Mouse (Mus musculus) spleen, adult 2 months (tissue): ENCODE data around the gene Slc25a3. TPM values are rescaled to one million over a fixed set of nuclear protein-coding genes. Genes with fewer than 3 reads are reported as not detected.

ENCODE experiments used
- DNase-seq, 2 experiments: peaks; one replicate each; pipeline versions ENCODE4 v3.0.0 to v3.0.0-alpha.2; 2012 to 2021; ENCODE audit warnings: low spot score in 2 of 2, low read depth in 1 of 2
- H3K27ac ChIP-seq: fragments of 200-500 bp; 2 replicates; pipeline ENCODE4 v1.5.1; 2012; ENCODE audit warnings: low read length, inconsistent platforms; ENCODE audit not compliant: insufficient read depth
- H3K27me3 ChIP-seq: fragments of 200-500 bp; 2 replicates; pipeline ENCODE4 v1.6.1; 2012; ENCODE audit warnings: mild to moderate bottlenecking, moderate library complexity, low read length, inconsistent platforms; ENCODE audit not compliant: control insufficient read depth, insufficient read depth
- H3K36me3 ChIP-seq: fragments of 200-500 bp; 2 replicates; pipeline ENCODE4 v1.6.1; 2012; ENCODE audit warnings: mild to moderate bottlenecking, low read length, inconsistent platforms; ENCODE audit not compliant: control insufficient read depth, insufficient read depth
- H3K4me1 ChIP-seq: fragments of 200-500 bp; 2 replicates; pipeline ENCODE4 v1.6.1; 2011; ENCODE audit warnings: inconsistent platforms; ENCODE audit not compliant: control insufficient read depth, insufficient read depth, insufficient read length
- H3K4me3 ChIP-seq: fragments of 200-500 bp; 2 replicates; pipeline ENCODE4 v1.5.1; 2011; ENCODE audit warnings: mild to moderate bottlenecking, inconsistent platforms; ENCODE audit not compliant: insufficient read depth, insufficient read length; ENCODE audit errors: extremely low read depth
- CTCF ChIP-seq: fragments of 200-500 bp; IDR thresholded peaks from 2 replicates; pipeline ENCODE4 v1.5.1; 2011; ENCODE audit warnings: mild to moderate bottlenecking, inconsistent platforms; ENCODE audit not compliant: insufficient read depth, insufficient read length, insufficient replicate concordance; ENCODE audit errors: extremely low read depth
- POLR2A ChIP-seq: fragments of 200-500 bp; IDR thresholded peaks from 2 replicates; pipeline ENCODE4 v1.6.1; 2011; ENCODE audit warnings: low read depth, low read length, inconsistent platforms
- WGBS: fragments of 180-500 bp; shearing (Covaris S2); methylation state at CpG from one replicate; pipeline ENCODE4 v1.1.7; 2018; 5-methylcytosine and 5-hydroxymethylcytosine counted together
- polyA plus RNA-seq: library from polyadenylated mRNA; depleted of rRNA; stranded (reverse); fragments of >200 nt; gene quantifications from 2 replicates; pipeline ENCODE4 v1.2.3, GENCODE M21; 2012

The Slc25a3 gene
- polyA plus RNA-seq, 1 experiment: 173 TPM

DNA sequence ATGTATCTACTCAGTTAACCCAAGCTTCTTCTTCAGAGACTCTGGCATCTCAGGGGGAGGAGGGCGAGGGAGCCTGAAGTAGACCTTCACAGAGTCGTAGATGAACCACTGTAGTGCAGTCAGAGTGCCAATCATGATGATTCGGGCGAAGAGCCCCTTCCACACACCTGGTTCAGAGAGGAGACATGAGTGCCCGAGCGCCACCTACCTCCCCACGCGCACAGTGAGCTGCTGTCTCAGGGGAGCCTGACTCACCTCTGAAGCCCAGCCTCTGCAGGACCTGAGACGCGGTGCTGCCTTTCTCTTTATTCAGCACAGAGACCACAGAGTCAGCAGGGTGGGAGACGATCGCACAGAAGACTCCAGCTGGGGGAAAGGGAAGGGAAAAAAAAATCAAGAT lies 6.9 kb downstream of the Slc25a3 start:
- WGBS: 90% methylated on average over 12 of the region's 12 CpGs
- H3K4me3 ChIP-seq: no peak overlapping the region
- no peak for TF ChIP-seq CTCF
- no peak for TF ChIP-seq POLR2A
- DNase-seq: no peak
- H3K36me3 ChIP-seq: peaks cover 48% of the 10 kb centered on the region
- H3K4me1 ChIP-seq: no peaks in the 10 kb centered on the region
- no peak overlapping the region for H3K27ac ChIP-seq
- H3K27me3 ChIP-seq: no peaks in the 10 kb centered on the region

GRCm38 (mm10) chr10:91109841-91110240 lies 14.0 kb downstream of the Slc25a3 start:
- WGBS: 87% methylated on average over 4 of the region's 4 CpGs
- TF ChIP-seq CTCF: no peak
- no peak for TF ChIP-seq POLR2A
- no peak overlapping the region for H3K27ac ChIP-seq
- H3K27me3 ChIP-seq: no peaks in the 10 kb centered on the region
- DNase-seq: no peak
- peaks cover 6% of the 10 kb centered on the region for H3K36me3 ChIP-seq
- no peaks in the 10 kb centered on the region for H3K4me1 ChIP-seq
- no peak overlapping the region for H3K4me3 ChIP-seq

GRCm38 (mm10) chr10:91105981-91106380 lies 17.9 kb downstream of the Slc25a3 start:
- TF ChIP-seq POLR2A (no peak), CTCF (no peak)
- H3K4me3 ChIP-seq: no peak overlapping the region
- DNase-seq: no peak
- 88% methylated on average over 3 of the region's 3 CpGs for WGBS
- no peaks in the 10 kb centered on the region for H3K27me3 ChIP-seq
- H3K36me3 ChIP-seq: peaks cover 2% of the 10 kb centered on the region; the same call in 1 of the 2 replicates
- H3K27ac ChIP-seq: no peak overlapping the region
- H3K4me1 ChIP-seq: no peaks in the 10 kb centered on the region

GRCm38 (mm10) chr10:91102799-91103590 lies 20.9 kb downstream of the Slc25a3 start:
- Histone ChIP-seq H3K4me3 (no peak overlapping the region), H3K27ac (no peak overlapping the region), H3K27me3 (no peaks in the 10 kb centered on the region), H3K36me3 (peaks cover 2% of the 10 kb centered on the region; the same call in 1 of the 2 replicates), H3K4me1 (no peaks in the 10 kb centered on the region)
- DNase-seq: no peak
- 89% methylated on average over 14 of the region's 14 CpGs for WGBS
- TF ChIP-seq CTCF (no peak), POLR2A (no peak)

DNA sequence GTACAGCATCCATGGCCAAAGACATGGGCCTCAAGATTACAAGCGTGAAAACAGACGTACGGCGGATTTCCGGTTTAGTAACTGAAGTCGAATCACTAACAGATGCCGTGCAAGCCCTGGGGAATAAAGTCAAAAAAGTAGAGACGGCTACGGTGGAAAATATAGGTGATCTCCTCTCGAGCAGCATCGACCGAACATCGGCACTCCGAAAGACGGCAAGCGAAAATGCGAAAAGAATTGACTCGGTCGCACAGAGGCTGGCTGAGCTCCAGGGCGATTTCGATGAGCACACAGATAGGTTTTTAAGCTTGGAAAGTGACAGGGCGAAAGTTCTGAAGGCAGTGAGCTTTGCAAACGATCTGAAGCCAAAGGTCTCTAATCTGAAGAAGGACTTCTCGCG lies 21.9 kb downstream of the Slc25a3 start:
- 96% methylated on average over 25 of the region's 25 CpGs for WGBS
- Histone ChIP-seq H3K27me3 (no peaks in the 10 kb centered on the region), H3K4me3 (no peak overlapping the region), H3K27ac (no peak overlapping the region), H3K36me3 (peaks cover 2% of the 10 kb centered on the region; the same call in 1 of the 2 replicates), H3K4me1 (no peaks in the 10 kb centered on the region)
- no peak for DNase-seq
- TF ChIP-seq POLR2A: no peak
- no peak for TF ChIP-seq CTCF

- H3K27me3 ChIP-seq: no peaks in the 10 kb centered on the region
- H3K4me3 ChIP-seq: no peak overlapping the region
- 100% methylated on average over 1 of the region's 1 CpGs for WGBS
- H3K4me1 ChIP-seq: no peaks in the 10 kb centered on the region
- TF ChIP-seq CTCF (no peak), POLR2A (no peak)
- H3K36me3 ChIP-seq: peaks cover 5% of the 10 kb centered on the region; the same call in 1 of the 2 replicates
- H3K27ac ChIP-seq: no peak overlapping the region
- no peak for DNase-seq
Observed at GRCm38 (mm10) chr10:91100101-91100500, 23.8 kb downstream of the Slc25a3 start.

- DNase-seq: no peak
Observed at GRCm38 (mm10) chr10:91098056-91098455, 25.8 kb downstream of the Slc25a3 start.

More at GRCm38 (mm10) chr10:91098056-91098455, 25.8 kb downstream of the Slc25a3 start:
- 96% methylated on average over 8 of the region's 8 CpGs for WGBS
- Histone ChIP-seq H3K27me3 (no peaks in the 10 kb centered on the region), H3K4me1 (no peaks in the 10 kb centered on the region), H3K4me3 (no peak overlapping the region), H3K36me3 (peaks cover 5% of the 10 kb centered on the region; the same call in 1 of the 2 replicates), H3K27ac (no peak overlapping the region)
- TF ChIP-seq POLR2A (no peak), CTCF (no peak)
